Mouse (Mus musculus): ENCODE data around the gene Phldb3.

- no peak for TF ChIP-seq CTCF (IDR thresholded peaks at IDR 0.05)
- no peak for TF ChIP-seq EP300 (IDR thresholded peaks at IDR 0.05)
Observed at GRCm38 (mm10) chr7:24629672-24630071, 19.1 kb downstream of the Phldb3 start.

All from lung, postnatal 0 days (tissue).